Mouse (Mus musculus) adrenal gland, postnatal 10 days (tissue): ENCODE results near the gene Elane. TPM values are rescaled to one million over a fixed set of nuclear protein-coding genes. Genes with fewer than 3 reads are reported as not detected.
A peak's percentile ranks its signal among the peaks of the same experiment; 100 is the strongest.

Experiments
- DNase-seq: peaks from one replicate; pipeline ENCODE4 v3.0.0; 2021; ENCODE audit warnings: mixed read lengths
- long read RNA-seq, 2 experiments: library from polyadenylated mRNA; stranded (forward); transcript quantifications; one replicate each; pipeline ENCODE4 v2.0.0; 2021
- total RNA-seq, 2 experiments: library from RNA; stranded (reverse); gene quantifications; 2 replicates each; pipeline ENCODE4 v1.2.3; 2021

The Elane gene
- total RNA-seq = 1 to 10 TPM; 2.1 to 2.3 TPM
- long read RNA-seq, experiment 1, transcript Elane-201 (5 exons, 984 nt) = major isoform, 8 of 9 reads
- long read RNA-seq, experiment 1, partial matches to known transcripts = 0 of 9 reads
- long read RNA-seq, experiment 1, other reads (novel, unspliced or antisense) = 1 of 9 reads
- long read RNA-seq, experiment 2, partial matches to known transcripts = 1 of 1 reads
- long read RNA-seq, experiment 2, other reads (novel, unspliced or antisense) = 0 of 1 reads

DNA sequence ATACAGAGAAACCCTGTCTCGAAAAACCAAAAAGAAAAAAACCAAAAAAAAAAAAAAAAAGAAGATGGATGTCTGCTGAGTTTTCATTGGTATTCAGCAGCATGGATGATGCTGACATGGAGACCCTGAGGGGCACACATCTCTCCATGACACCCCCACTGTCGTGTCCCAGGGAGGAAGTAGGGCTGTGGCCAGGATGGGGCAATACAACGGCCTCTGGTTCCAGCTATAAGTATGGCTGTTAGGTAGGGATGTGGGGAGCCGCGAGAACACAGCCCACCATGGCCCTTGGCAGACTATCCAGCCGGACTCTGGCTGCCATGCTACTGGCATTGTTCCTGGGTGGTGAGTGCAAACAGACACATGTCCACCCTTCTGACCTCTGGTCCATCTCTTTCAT, at the start of gene Elane:
TSS of gene Elane (plus strand) at position 194 of the 400 bp plus-strand sequence.
- DNase-seq = no peak

DNA sequence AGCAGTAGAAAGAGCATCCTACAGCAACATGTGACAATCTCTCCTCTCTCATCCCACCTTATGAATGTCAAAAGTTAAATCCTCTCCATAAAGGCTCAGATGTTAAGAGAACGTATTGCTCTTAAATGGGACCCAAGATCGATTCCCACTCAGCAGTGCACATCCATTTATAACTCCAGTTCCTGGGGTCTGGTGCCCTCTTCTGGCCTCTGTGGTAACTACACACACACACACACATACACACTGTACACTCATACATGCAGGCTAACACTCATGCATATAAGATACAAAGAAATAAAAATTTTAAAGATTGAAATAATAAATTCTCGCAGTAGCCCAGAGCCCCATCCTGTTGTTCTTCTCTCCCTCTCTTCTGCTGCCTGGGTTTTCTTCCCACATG, 49.1 kb upstream of the Elane start:
- DNase-seq = no peak

DNA sequence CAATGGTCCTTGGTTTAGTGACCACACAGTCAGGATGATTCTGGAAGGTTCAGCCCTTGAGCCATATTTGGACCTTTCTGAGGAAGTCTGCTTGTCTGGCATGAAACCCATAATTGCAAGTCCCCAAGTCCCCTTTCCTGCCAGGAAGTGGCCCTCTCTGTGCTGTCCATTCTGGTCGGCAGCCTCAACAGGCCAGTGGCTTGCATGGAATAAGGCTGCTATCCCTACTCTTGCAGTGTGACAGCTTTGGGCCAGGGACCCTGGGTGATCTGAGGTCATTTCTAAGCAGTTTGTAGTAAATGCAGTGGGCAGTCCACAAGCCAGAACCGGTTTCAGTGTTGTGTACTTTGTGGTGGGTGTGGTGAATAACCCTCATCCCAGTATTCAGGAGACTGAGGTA, 47.9 kb upstream of the Elane start:
- no peak for DNase-seq

DNA sequence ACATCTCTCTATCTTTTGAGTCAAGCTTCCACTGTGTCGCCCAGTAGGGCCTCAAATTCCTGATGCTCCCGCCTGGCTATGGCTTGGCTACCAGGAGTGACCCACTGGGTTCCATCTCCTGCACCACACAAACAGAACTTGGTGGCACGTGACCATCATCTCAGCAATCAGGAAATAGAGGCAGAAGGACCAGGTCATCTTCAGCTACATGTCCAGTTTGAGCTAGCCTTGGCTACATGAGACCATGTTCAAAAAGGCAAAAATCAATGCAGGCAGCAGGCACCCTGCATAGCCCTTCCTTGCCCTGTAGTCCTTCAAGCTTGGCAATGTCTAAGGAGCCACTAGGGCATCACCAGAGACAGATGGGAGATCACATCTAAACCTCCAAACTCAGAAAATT, 46.0 kb upstream of the Elane start:
- DNase-seq = no peak

DNA sequence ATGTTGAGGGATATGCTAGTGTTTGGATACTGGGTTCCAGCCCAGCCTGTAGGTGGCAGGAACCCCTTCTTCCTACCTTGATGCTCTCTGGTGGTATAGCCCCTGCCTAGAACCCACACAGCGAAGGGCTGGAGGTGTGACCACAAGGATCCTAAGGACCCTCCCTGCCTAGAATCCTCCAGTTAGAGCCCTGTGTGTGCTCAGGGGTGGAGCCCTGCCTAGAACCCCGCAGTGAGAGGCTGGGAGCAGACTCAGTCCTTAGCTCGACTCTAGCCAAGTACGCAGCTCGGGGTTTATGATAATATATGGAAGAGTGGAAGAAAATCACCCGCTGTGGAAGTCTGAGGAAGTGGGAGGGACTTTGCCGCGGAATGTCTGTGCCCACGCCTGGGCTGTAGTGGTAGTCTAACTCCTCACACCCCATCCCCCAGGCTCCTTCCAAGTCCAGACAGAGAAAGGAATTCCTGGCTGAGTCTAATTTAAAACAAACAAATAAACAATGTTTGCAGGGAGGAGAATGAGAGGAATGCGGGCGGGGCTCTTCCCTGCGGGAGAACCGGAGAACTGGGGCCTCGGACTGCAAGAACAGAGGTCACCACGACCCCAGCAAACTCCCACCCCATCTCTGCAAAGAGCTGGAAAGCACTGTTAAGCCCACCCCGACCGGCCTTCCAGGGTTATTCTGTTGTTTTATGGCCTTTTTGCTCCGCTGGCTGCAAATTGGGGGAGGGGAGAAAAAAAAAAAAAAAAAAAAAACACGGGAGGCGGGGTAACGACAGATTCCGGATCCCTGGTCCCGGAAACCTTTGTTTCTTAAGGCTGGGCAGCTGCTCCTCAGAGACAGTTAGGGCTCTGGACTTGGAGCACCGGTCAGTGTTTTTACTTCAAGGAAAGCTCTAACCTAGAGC, 45.1 kb upstream of the Elane start:
- peak; percentile 72 for DNase-seq

DNA sequence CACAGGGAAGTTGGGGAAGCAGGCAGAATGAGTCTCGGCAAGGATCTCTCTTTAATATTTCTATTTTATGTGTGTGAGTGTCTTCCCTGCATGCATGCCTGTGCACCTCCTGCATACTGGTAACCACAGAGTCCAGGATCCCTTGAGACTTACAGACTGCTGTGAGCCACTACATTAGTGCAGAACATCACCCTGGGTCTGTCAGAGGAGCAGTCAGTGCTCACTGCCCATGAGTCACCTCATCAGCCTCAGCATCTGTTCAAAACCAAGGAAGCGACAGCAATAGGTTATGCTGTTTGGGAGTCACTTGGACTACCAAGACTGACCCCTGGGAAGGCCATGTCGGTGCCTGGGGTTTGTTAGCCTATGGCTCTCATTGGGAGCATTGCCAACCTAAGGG, 43.7 kb upstream of the Elane start:
- no peak for DNase-seq

DNA sequence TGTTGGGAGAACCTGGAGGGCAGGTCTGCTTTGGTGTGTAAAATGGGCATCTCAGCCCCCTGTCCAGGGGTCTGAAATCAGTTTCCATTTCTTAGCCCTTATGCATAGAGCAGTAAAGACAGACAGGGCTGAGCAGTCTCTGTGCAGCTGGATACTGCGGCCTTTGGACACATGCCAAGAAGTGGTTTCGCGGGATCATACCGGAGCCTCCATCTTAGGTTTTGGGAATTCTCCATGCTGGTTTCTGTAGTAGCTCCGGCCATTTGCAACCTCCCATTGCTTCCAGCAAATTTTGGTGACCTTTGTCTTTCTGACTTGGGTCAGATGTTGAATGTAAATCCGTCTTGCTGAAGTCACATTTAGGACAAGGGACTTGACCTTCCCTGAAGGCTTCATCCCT, 42.6 kb upstream of the Elane start:
- peak; percentile 65 for DNase-seq

DNA sequence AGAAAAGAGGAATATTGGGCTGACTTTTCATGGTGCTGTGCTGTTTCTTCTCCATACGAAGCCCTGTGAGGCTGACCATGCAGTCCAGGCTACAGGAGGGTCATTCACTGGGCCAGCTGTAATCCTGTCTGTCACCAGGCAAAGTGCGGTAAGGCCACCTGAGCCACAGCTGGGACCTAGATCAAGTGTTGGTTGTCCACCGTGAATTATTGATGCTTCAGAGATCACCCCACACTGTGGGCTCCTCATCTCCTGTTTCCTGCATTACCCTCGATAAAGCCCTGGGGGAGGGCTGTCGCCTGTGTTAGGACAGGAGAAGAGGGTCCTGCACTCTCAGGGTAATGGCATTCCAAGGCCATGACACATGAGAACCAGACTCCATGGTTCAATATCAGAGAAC, 39.5 kb upstream of the Elane start:
- no peak for DNase-seq

DNA sequence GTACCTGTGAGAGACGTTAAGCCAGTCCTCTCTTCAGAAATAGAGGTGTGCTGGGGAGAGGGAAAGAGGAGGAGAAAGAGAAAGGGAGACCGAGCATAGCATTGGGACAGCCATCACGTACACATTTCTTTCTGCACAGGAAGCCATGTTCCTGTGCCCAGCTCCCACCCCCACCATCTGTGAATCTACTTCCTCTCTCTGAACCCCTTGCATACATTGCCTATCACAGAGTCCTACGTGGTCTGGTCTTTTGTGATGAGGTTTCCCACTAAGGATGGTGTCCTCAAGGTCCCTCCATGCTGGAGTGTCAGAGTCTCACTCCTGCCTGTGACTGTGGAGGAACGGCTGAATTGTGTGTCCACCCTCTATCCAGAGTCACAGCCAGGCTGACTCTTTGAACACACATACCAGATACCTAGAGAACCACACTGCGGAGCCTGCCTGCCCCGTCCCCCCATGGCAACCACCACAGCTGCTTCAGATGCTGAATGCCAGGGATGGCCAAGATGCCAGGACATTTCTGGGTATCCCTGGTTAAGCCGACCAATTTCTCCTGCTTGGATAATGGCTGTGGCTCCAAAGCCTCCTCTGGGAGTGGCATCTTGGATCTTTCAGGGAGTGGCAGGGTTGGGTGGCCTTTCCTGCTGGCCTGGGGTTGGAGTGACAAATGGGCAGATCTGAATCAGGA, 36.0 kb upstream of the Elane start:
- no peak for DNase-seq

DNA sequence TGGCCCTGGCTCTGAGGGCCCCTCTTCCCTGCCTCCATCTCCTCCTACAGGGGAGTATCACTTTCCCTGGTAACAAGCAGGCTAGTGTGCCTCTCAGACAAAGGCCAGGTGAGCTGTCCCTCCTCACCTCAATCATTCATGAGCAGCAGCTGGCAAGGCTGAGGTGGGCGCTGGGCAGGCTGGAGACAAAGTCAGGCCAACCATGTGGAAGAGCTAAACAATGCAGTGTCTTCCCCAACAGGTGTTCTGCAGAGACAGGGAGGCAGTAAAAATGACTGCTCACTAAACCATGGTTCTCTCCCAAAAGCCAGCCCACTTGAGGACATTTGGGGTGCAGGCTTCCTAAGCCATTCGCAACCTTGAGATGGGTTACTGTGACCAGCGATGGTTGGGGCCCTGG, 34.4 kb upstream of the Elane start:
- DNase-seq = no peak

DNA sequence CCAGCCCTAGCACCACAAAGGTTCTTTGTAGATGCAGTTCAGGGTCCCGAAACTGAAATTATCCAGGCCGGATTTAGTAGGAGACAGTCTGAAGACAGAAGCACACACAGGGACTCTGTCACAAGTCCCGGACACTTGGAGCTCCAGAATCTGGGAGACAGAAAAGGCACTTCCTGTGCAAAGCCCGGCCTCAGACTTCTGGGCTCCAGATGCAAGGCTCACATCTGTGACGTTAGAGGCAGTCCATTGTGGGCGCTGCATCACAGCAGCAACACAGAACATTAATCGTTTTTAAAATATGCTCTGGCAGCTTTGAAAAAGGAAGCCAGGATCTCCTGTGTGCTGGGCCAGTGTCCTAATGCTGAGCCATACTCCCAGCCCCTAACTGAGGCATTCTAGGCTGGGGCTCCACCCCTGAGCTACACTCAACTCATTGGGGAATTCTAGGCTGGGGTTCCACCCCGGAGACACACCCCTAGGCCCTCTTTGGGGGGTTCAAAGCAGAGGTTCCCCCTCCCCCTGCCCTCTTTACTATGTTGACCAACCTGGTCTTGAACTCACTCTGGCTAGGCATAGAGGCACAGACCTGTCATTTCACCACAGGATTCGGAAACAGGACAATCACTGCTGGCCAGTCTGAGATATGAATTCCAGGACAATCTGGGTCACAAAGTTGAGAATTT, 33.8 kb upstream of the Elane start:
- peak; percentile 44 for DNase-seq

DNA sequence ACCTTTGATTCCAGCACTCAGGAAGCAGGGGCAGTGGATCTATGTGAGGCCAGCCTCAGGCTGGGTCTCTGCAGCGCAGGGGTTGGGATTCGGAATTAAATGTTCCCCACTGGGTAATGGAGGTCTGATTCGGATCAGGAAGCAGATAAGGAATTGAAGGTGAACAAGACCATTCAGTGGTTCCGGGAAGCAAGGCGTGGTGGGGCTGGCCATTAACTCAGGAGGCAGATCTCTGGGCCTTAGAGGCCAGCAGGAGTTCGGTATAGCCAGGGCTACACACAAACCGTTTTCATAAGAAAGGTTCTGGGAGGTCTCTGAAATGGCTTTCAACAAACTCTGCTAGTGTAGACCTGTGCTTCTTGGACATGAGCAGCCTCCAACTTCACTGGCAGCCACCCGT, 33.2 kb upstream of the Elane start:
- no peak for DNase-seq

DNA sequence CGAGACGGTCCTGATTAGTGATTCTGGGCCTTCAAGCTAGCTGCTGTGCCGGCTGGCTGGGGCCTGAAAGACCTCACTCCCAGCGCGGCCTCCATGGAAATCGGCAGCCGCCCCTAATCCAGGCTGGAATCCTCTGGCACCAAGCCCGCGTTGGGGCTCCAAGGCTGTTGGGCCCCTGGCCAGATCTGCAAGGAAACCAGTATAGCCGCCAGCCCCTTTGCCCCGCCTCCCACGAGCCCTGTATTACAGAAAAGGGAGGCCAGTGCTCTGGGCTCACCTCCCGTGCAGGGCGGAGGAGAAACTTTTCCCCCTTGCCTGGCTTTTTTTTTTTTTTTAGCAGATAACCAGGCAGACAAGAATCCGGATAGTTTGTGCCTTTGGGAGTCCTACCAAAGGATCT, 32.7 kb upstream of the Elane start:
- DNase-seq = peak; percentile 99

DNA sequence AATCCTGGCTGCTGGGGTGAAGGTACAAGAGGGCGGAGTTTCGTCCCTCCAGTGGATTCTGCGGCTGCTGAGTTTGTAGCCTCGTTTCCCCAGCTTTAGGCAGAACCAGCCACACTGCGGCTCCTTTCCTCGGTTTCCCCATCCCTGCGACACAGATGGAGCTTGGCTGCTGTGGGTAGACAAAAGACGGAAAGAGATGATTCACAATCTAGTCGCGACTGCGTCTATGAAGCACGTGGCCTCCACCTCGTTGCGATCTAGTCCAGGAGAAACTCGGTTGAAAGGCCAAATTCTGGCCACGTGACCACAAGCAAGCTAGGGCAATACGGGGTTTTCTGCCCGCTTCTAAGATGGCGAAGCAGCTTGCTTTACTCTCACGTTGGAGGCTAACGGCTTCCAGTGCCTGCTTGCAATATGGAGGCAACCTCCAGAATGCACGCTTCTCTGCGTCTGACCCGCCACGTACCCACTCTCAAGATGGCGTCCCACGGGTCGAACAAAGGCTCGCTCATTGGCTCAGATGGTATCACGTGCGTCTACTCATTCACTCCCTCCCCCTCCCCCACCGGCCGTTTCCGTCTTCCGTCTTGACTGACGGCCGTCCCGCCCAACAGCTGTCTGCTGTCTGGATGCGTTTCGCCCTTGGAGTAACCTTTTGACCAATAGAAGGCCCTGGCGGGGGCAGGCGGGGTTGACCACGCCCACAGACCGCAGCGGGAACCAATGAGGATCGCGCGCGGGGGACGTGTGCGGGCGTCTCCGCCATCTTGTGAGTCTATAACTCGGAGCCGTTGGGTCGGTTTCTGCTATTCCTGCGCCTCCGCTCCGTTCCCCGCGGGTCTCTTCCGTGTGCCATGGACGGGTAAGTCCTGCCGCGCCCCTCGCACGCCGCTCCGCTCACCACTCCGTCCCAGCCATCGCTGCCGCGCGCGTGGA, 31.9 kb upstream of the Elane start, which contains the start of gene Ptbp1:
TSS of gene Ptbp1 (plus strand) at position 568 of the 936 bp plus-strand sequence.
- peak; percentile 100 for DNase-seq

DNA sequence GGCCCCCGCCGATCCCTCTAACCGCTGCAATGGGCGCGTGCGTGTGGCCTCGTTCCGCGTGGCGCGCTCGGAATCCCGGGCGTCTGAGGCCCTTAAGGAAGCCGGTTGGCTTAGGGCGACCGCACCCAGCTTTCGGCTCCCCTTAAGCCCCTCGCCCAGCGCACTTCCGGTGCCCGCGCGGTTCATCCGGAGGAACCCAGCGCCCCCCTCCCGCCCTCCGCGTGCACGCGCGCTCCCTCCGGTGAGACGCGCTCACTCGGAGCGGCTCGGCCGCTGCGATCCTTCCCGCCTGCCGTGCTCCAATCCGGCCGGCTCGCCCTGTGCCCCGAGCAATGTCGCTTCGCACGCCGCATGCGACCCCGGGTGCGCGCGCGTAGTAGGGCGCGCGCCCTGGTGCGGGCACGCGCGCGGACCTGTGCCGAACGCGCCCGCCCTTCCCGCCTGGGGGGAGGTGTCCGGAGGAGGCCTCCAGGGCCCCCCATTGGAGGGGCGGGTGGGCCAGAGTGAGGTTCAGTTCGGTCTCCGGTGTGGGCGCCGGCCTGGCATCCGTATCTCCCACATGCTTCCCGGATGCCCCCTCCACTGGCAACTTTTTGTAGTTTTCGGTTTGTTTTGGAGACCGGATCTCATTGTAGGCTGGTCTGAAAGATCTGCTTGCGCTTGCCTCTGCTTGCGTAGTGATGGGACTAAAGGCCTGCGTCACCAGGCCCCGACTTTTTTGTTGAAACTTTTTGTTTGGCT, 31.1 kb upstream of the Elane start:
- peak; percentile 80 for DNase-seq

DNA sequence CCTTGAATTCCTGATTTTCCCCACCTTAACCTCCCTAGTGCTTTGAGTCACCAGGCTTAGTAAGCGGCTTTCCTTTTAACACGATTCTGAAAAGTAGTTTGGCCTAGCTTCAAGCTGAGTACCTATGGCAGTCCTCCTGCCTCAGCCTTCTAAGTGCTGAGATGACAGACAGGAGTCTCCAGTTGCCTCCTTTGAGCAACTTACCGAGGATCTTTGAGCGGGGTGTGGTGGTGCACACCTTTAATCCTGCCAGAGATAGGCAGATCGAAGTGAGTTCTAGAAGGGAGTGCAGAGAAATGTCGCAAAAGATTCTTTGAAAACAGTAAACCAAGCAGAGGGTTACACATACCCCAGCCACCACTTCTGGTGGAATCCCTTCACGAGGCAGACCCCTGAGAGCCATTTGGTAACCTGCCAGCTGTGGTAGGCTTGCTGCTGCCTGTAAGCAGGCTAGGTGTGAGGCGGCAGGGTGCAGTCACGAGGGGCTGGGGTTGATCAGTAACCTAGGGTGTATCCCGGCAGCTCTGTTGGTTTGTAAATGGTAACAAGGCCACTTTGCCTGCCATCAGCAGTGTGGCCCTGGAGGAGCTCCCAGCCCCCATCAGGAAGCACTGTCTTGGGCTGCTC, 30.4 kb upstream of the Elane start:
- peak; percentile 61 for DNase-seq

DNA sequence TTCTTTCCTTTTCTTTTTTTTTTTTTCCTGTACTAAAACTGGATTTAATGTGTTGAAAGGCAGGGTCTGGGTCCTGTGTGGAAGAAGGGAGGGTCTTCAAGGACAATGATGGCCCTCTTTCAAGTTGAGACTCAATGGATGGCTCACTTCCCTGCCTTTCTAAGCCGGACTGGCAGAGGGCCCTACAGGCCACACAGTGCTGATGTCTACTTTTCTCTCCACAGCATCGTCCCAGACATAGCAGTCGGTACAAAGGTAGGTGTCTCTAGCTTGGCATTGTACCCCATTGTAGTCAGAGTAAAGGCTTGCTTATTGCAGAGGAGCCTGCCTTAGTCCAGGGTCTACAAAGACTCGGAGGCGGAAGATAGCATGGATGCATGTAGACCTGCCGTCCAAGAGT, 29.8 kb upstream of the Elane start:
- DNase-seq = no peak

DNA sequence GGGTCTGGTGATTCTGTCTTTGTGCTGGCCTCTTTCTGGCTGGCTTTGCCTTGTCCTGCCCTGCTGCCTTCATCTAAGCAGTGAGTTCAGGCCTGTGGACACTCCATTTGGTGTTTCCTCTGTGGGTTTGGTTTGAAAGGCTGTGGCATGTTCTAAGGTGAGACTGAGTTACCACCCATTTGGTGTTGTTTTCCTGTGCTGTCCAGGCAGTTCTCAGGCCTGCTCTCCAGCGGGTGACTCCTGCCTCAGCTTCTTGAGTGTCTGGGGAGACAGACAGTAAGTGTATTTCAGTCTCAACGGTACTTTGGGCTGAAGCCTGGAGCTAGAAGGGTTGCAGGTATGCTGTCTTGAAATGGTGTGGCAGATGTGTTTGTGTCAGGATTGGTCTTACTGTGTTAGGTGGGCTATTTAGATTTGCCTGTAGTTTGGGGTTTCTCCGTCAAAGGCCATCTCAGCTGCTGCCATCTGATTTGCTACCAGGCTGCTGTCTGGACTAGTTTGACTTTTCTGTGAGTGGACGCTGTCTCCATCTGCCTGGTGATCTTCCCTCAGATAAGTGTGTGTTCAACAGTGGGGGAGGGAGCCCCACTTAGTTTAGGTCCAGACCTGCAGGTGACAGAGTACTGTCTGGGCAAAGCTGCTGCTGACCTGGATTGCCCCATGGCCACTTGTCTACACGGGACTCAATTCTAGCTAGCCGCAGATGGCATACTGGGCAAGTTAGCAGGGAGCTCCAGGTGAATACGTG, 29.2 kb upstream of the Elane start:
- DNase-seq = no peak

DNA sequence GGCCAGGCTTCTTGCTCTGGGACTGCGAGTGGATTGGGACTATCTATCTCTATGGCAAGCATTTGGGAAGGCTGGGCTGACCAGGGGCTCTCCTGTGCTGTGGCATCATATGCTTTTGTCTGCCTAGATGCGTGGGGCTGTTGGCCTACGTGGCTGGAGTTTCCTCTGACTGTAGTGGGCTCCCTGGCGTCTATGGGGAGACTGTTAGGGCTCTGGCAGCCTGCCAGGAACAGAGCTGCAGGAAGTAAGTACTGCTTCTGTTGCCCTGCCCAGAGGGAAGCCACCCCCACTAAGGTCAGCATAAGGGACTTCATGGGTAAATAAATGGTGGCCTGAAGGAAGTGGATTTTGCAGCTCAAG, 28.6 kb upstream of the Elane start:
- DNase-seq = peak; percentile 78
